Mouse (Mus musculus): ENCODE measurements around the gene Fuca2. TPM values are rescaled to one million over a fixed set of nuclear protein-coding genes. Genes with fewer than 3 reads are reported as not detected.

Fuca2 gene
- polyA plus RNA-seq, 1 experiment from 2014 or later = 1,219 TPM

DNA sequence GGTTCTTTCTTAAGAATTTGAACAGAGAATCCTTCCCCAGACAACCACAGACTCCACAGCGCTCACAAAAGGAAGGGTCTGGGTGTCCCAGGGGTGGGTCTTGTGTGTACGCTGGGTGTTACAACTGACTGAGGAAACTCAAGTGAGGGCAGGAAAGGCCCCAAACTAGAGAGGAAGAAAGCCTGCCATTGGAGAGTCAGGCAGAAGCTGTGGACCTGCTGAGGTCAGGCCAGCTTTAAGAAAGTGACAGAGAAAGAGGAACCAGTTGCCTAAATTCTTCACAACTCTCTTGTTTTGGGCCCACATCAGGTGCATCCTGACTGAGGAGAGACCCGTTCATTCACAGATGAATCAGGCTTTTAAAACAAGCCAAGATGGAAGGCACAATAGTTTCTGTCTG is 29.1 kb upstream of the Fuca2 start:
- H3K27me3 ChIP-seq (replicated peaks; ENCODE audit: control insufficient read depth, insufficient read depth, low read length) = no peaks in the 10 kb centered on the region
- H3K4me1 ChIP-seq (replicated peaks; ENCODE audit: control insufficient read depth, insufficient read depth, low read length) = no peaks in the 10 kb centered on the region
- no peaks in the 10 kb centered on the region for H3K36me3 ChIP-seq (ENCODE audit: control insufficient read depth, insufficient read depth)
- H3K9ac ChIP-seq (ENCODE audit: low read depth, low read length) = no peak overlapping the region
- no peak for TF ChIP-seq CTCF (IDR thresholded peaks at IDR 0.05; ENCODE audit: low read depth)
- no peak overlapping the region for H3K4me3 ChIP-seq (ENCODE audit: low read depth, low read length)
- 88% methylated on average over 3 of the region's 3 CpGs for WGBS
- no peak overlapping the region for H3K27ac ChIP-seq (ENCODE audit: low read depth, low read length)
- ATAC-seq = no peak
- H3K9me3 ChIP-seq (ENCODE audit: control insufficient read depth) = no peaks in the 10 kb centered on the region
- H3K4me2 ChIP-seq (replicated peaks; ENCODE audit: low read depth) = no peak overlapping the region

GRCm38 (mm10) chr10:13473287-13473832 is 26.0 kb upstream of the Fuca2 start:
- peak overlapping the region; percentile 88; the same call in 1 of the 2 replicates for H3K27ac ChIP-seq (ENCODE audit: low read depth, low read length)

GRCm38 (mm10) chr10:13473833-13474567 is 25.3 kb upstream of the Fuca2 start, which contains the start of gene Phactr2:
Gene Phactr2 (minus strand): TSS chr10:13474412.
- H3K4me3 ChIP-seq (ENCODE audit: low read depth, low read length) = peak within 1 kb of the TSS; percentile 63
- H3K27ac ChIP-seq (ENCODE audit: low read depth, low read length) = peak within 1 kb of the TSS; percentile 88
- no peaks in the 10 kb centered on the region for H3K36me3 ChIP-seq (ENCODE audit: control insufficient read depth, insufficient read depth)
- WGBS = under 1% methylated on average over 69 of the region's 71 CpGs
- no peaks in the 10 kb centered on the region for H3K27me3 ChIP-seq (replicated peaks; ENCODE audit: control insufficient read depth, insufficient read depth, low read length)
- peak within 1 kb of the TSS; percentile 81 for H3K9ac ChIP-seq (ENCODE audit: low read depth, low read length)
- H3K9me3 ChIP-seq (ENCODE audit: control insufficient read depth) = no peaks in the 10 kb centered on the region
- peak within 1 kb of the TSS; percentile 91 for H3K4me2 ChIP-seq (replicated peaks; ENCODE audit: low read depth)
- H3K4me1 ChIP-seq (replicated peaks; ENCODE audit: control insufficient read depth, insufficient read depth, low read length) = no peaks in the 10 kb centered on the region
- peak; percentile 32 for TF ChIP-seq CTCF (IDR thresholded peaks at IDR 0.05; ENCODE audit: low read depth)
- peak; percentile 82 for ATAC-seq

More at GRCm38 (mm10) chr10:13473287-13473832, 26.0 kb upstream of the Fuca2 start:
- Histone ChIP-seq H3K9ac (ENCODE audit: low read depth, low read length) (peak overlapping the region; percentile 81), H3K4me2 (replicated peaks; ENCODE audit: low read depth) (peak overlapping the region; percentile 91), H3K27me3 (replicated peaks; ENCODE audit: control insufficient read depth, insufficient read depth, low read length) (no peaks in the 10 kb centered on the region), H3K9me3 (ENCODE audit: control insufficient read depth) (no peaks in the 10 kb centered on the region), H3K4me1 (replicated peaks; ENCODE audit: control insufficient read depth, insufficient read depth, low read length) (no peaks in the 10 kb centered on the region), H3K36me3 (ENCODE audit: control insufficient read depth, insufficient read depth) (no peaks in the 10 kb centered on the region), H3K4me3 (ENCODE audit: low read depth, low read length) (peak overlapping the region; percentile 63)
- WGBS = 15% methylated on average over 17 of the region's 17 CpGs
- no peak for TF ChIP-seq CTCF (IDR thresholded peaks at IDR 0.05; ENCODE audit: low read depth)
- ATAC-seq = no peak

GRCm38 (mm10) chr10:13474568-13474955 is 24.8 kb upstream of the Fuca2 start:
- H3K36me3 ChIP-seq (ENCODE audit: control insufficient read depth, insufficient read depth) = no peaks in the 10 kb centered on the region
- peak overlapping the region; percentile 81 for H3K9ac ChIP-seq (ENCODE audit: low read depth, low read length)
- H3K4me1 ChIP-seq (replicated peaks; ENCODE audit: control insufficient read depth, insufficient read depth, low read length) = no peaks in the 10 kb centered on the region
- peak; percentile 79 for ATAC-seq
- H3K27ac ChIP-seq (ENCODE audit: low read depth, low read length) = peak overlapping the region; percentile 88
- no peaks in the 10 kb centered on the region for H3K9me3 ChIP-seq (ENCODE audit: control insufficient read depth)
- 4% methylated on average over 10 of the region's 10 CpGs for WGBS
- H3K27me3 ChIP-seq (replicated peaks; ENCODE audit: control insufficient read depth, insufficient read depth, low read length) = no peaks in the 10 kb centered on the region
- peak overlapping the region; percentile 91 for H3K4me2 ChIP-seq (replicated peaks; ENCODE audit: low read depth)
- peak overlapping the region; percentile 63 for H3K4me3 ChIP-seq (ENCODE audit: low read depth, low read length)
- TF ChIP-seq CTCF (IDR thresholded peaks at IDR 0.05; ENCODE audit: low read depth) = no peak

- no peaks in the 10 kb centered on the region for H3K27me3 ChIP-seq (replicated peaks; ENCODE audit: control insufficient read depth, insufficient read depth, low read length)
- no peak for TF ChIP-seq CTCF (IDR thresholded peaks at IDR 0.05; ENCODE audit: low read depth)
- no peak for ATAC-seq
- H3K36me3 ChIP-seq (ENCODE audit: control insufficient read depth, insufficient read depth) = no peaks in the 10 kb centered on the region
- H3K9ac ChIP-seq (ENCODE audit: low read depth, low read length) = no peak overlapping the region
- WGBS = 39% methylated on average over 7 of the region's 7 CpGs
- no peaks in the 10 kb centered on the region for H3K9me3 ChIP-seq (ENCODE audit: control insufficient read depth)
- H3K4me2 ChIP-seq (replicated peaks; ENCODE audit: low read depth) = peak overlapping the region; percentile 91
- peak overlapping the region; percentile 88; the same call in 1 of the 2 replicates for H3K27ac ChIP-seq (ENCODE audit: low read depth, low read length)
- H3K4me1 ChIP-seq (replicated peaks; ENCODE audit: control insufficient read depth, insufficient read depth, low read length) = no peaks in the 10 kb centered on the region
- peak overlapping the region; percentile 63; the same call in 1 of the 2 replicates for H3K4me3 ChIP-seq (ENCODE audit: low read depth, low read length)
Measured at GRCm38 (mm10) chr10:13475121-13475520, 24.2 kb upstream of the Fuca2 start.

- no peaks in the 10 kb centered on the region for H3K27me3 ChIP-seq (replicated peaks; ENCODE audit: control insufficient read depth, insufficient read depth, low read length)
- no peaks in the 10 kb centered on the region for H3K4me1 ChIP-seq (replicated peaks; ENCODE audit: control insufficient read depth, insufficient read depth, low read length)
- H3K9me3 ChIP-seq (ENCODE audit: control insufficient read depth) = no peaks in the 10 kb centered on the region
- no peak overlapping the region for H3K9ac ChIP-seq (ENCODE audit: low read depth, low read length)
- no peak overlapping the region for H3K4me3 ChIP-seq (ENCODE audit: low read depth, low read length)
- 76% methylated on average over 6 of the region's 6 CpGs for WGBS
- no peak overlapping the region for H3K4me2 ChIP-seq (replicated peaks; ENCODE audit: low read depth)
- ATAC-seq = no peak
- no peak overlapping the region for H3K27ac ChIP-seq (ENCODE audit: low read depth, low read length)
- no peaks in the 10 kb centered on the region for H3K36me3 ChIP-seq (ENCODE audit: control insufficient read depth, insufficient read depth)
- TF ChIP-seq CTCF (IDR thresholded peaks at IDR 0.05; ENCODE audit: low read depth) = no peak
Measured at GRCm38 (mm10) chr10:13479341-13479740, 20.0 kb upstream of the Fuca2 start.

Measured in intestine, postnatal 0 days (tissue).